ENCODE assay signal across 10 mouse cellular contexts in the genomic region with DNA sequence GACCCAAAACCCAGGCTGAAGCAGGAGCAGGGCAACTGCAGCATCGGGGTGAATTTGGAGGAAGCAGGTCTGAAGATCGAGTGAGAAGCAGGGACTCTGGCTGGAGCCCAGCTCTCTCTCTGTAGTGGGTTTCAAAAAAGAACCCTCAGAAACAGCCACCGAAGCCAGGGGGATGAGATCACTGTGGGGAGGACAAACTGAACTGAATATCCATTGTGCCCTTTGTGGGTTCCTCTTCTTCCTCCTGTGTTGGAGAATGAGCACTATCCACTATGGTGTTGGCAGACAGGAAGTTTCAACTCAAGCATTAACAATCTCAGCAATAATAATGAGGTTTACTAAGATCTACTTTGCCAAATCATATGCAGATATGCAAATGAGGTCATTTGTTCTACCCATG. TPM values are rescaled to one million over a fixed set of nuclear protein-coding genes. Genes with fewer than 3 reads are reported as not detected.
A peak's percentile ranks its signal among the peaks of the same experiment; 100 is the strongest.
DNase-seq lines count a peak whose midpoint lies in the region; ATAC-seq lines count a peak whose summit lies in the region.
"Had no signal": no experiment of that assay in that cellular context is flagged by ENCODE, and none has a peak within 500 bp of the region (broad histone marks: within the 10 kb centered on the region; RNA-seq: fewer than 3 reads in every experiment).

No protein-coding gene starts in this region.

- ATAC-seq in embryonic facial prominence, embryonic 12.5 days (ENCODE audit: insufficient number of reproducible peaks, insufficient read depth, low FRiP score, low TSS enrichment): no peak
- peak; percentile 67 for ATAC-seq in CD4-positive, CD25-positive, alpha-beta regulatory T cell, adult 4 months
- no peak; the same call in 1 of the 2 replicates for ATAC-seq in forebrain, embryonic 12.5 days (ENCODE audit: low FRiP score)
- no peak for ATAC-seq in midbrain, embryonic 11.5 days (ENCODE audit: low FRiP score)
- ATAC-seq in liver, embryonic 11.5 days (replicated peaks; ENCODE audit: low FRiP score): no peak

- no peak overlapping the region for H3K9ac ChIP-seq in embryonic facial prominence, embryonic 12.5 days
- H3K9ac ChIP-seq in forebrain, embryonic 12.5 days: no peak overlapping the region
- H3K9ac ChIP-seq in midbrain, embryonic 11.5 days (ENCODE audit: low read length): no peak overlapping the region
- H3K9ac ChIP-seq in liver, embryonic 11.5 days (ENCODE audit: low read depth, low read length): no peak overlapping the region

- H3K4me1 ChIP-seq in embryonic facial prominence, embryonic 12.5 days: peaks cover 33% of the 10 kb centered on the region
- peaks cover 36% of the 10 kb centered on the region for H3K4me1 ChIP-seq in embryonic facial prominence, embryonic 10.5 days
- peaks cover 57% of the 10 kb centered on the region for H3K4me1 ChIP-seq in forebrain, embryonic 12.5 days
- peaks cover 24% of the 10 kb centered on the region for H3K4me1 ChIP-seq in midbrain, embryonic 11.5 days (ENCODE audit: control insufficient read depth, insufficient read depth, low read length)
- no peaks in the 10 kb centered on the region for H3K4me1 ChIP-seq in liver, embryonic 11.5 days (replicated peaks; ENCODE audit: control insufficient read depth, insufficient read depth, low read length)

- no peak overlapping the region for H3K27ac ChIP-seq in embryonic facial prominence, embryonic 12.5 days
- H3K27ac ChIP-seq in embryonic facial prominence, embryonic 10.5 days (replicated peaks): no peak overlapping the region
- H3K27ac ChIP-seq in forebrain, embryonic 12.5 days: peak overlapping the region; percentile 63
- no peak overlapping the region for H3K27ac ChIP-seq in midbrain, embryonic 11.5 days (ENCODE audit: low read depth, low read length)
- no peak overlapping the region for H3K27ac ChIP-seq in liver, embryonic 11.5 days (ENCODE audit: low read depth, low read length)

- 58% methylated on average over 3 of the region's 3 CpGs for WGBS in embryonic facial prominence, embryonic 12.5 days
- 63% methylated on average over 3 of the region's 3 CpGs for WGBS in embryonic facial prominence, embryonic 10.5 days
- WGBS in forebrain, embryonic 12.5 days: 38% methylated on average over 3 of the region's 3 CpGs
- 52% methylated on average over 3 of the region's 3 CpGs for WGBS in midbrain, embryonic 11.5 days
- 52% methylated on average over 3 of the region's 3 CpGs for WGBS in liver, embryonic 11.5 days

- H3K4me3 ChIP-seq in embryonic facial prominence, embryonic 12.5 days: no peak overlapping the region
- no peak overlapping the region for H3K4me3 ChIP-seq in embryonic facial prominence, embryonic 10.5 days
- peak overlapping the region; percentile 33; the same call in 1 of the 2 replicates for H3K4me3 ChIP-seq in forebrain, embryonic 12.5 days (replicated peaks)
- no peak overlapping the region for H3K4me3 ChIP-seq in midbrain, embryonic 11.5 days (ENCODE audit: low read depth, low read length)
- no peak overlapping the region for H3K4me3 ChIP-seq in liver, embryonic 11.5 days (ENCODE audit: low read depth, low read length)

- peaks cover 18% of the 10 kb centered on the region for H3K36me3 ChIP-seq in embryonic facial prominence, embryonic 12.5 days
- H3K36me3 ChIP-seq in embryonic facial prominence, embryonic 10.5 days (replicated peaks): peaks cover 46% of the 10 kb centered on the region
- peaks cover 28% of the 10 kb centered on the region for H3K36me3 ChIP-seq in forebrain, embryonic 12.5 days (replicated peaks)
- H3K36me3 ChIP-seq in midbrain, embryonic 11.5 days (ENCODE audit: control insufficient read depth, insufficient read depth, low read length): peaks cover 6% of the 10 kb centered on the region
- no peaks in the 10 kb centered on the region for H3K36me3 ChIP-seq in liver, embryonic 11.5 days (ENCODE audit: control insufficient read depth, insufficient read depth, low read length)

- DNase-seq in embryonic facial prominence, embryonic 10.5 days (ENCODE audit: low spot score): no peak
- peak; percentile 76 for DNase-seq in midbrain, embryonic 11.5 days (ENCODE audit: low spot score, missing footprints)
- DNase-seq in liver, embryonic 11.5 days (ENCODE audit: low spot score): no peak
- DNase-seq in kidney, adult 18-20 months: no peak
- no peak for DNase-seq in thymus, postnatal 14 days
- DNase-seq: cerebellum, adult 9-11 months; gastrocnemius, postnatal 25 days had no signal

- H3K27me3 ChIP-seq in embryonic facial prominence, embryonic 12.5 days: no peaks in the 10 kb centered on the region
- no peaks in the 10 kb centered on the region for H3K27me3 ChIP-seq in embryonic facial prominence, embryonic 10.5 days (replicated peaks; ENCODE audit: low read depth, poor library complexity, severe bottlenecking)
- H3K27me3 ChIP-seq in forebrain, embryonic 12.5 days: no peaks in the 10 kb centered on the region
- H3K27me3 ChIP-seq in midbrain, embryonic 11.5 days (ENCODE audit: control insufficient read depth, insufficient read depth, low read length): no peaks in the 10 kb centered on the region
- H3K27me3 ChIP-seq in liver, embryonic 11.5 days (replicated peaks; ENCODE audit: control insufficient read depth, insufficient read depth, low read length): no peaks in the 10 kb centered on the region

- H3K4me2 ChIP-seq in embryonic facial prominence, embryonic 12.5 days (replicated peaks): 0 out of 2 replicates have a peak overlapping the region, but pooled peaks have one; percentile 7
- peak overlapping the region; percentile 83 for H3K4me2 ChIP-seq in forebrain, embryonic 12.5 days
- H3K4me2 ChIP-seq in midbrain, embryonic 11.5 days: 0 out of 2 replicates have a peak overlapping the region, but pooled peaks have one; percentile 11
- H3K4me2 ChIP-seq in liver, embryonic 11.5 days: no peak overlapping the region

- no peaks in the 10 kb centered on the region for H3K9me3 ChIP-seq in embryonic facial prominence, embryonic 12.5 days
- peaks cover 6% of the 10 kb centered on the region for H3K9me3 ChIP-seq in embryonic facial prominence, embryonic 10.5 days
- H3K9me3 ChIP-seq in forebrain, embryonic 12.5 days: peaks cover 6% of the 10 kb centered on the region; the same call in 1 of the 2 replicates
- H3K9me3 ChIP-seq in midbrain, embryonic 11.5 days (ENCODE audit: control insufficient read depth, low read length): no peaks in the 10 kb centered on the region
- H3K9me3 ChIP-seq in liver, embryonic 11.5 days (ENCODE audit: control insufficient read depth, low read length): no peaks in the 10 kb centered on the region

RNA-seq across cellular contexts. Expression of a gene that starts 7.1 kb away (rescaled TPM):
- polyA plus RNA-seq in embryonic facial prominence, embryonic 12.5 days (2016; fragmentation: Nextera tagmentation; extraction: Ambion mirVana): 26.1 and 28.1 TPM in 2 replicates
- 18.4 and 20.5 TPM in 2 replicates for polyA plus RNA-seq in embryonic facial prominence, embryonic 10.5 days (2016; fragmentation: Nextera tagmentation; extraction: Ambion mirVana)
- polyA plus RNA-seq in CD4-positive, CD25-positive, alpha-beta regulatory T cell, adult 4 months (2017; shearing (Covaris generic)): 1 to 10 TPM; 2.6 to 3.3 TPM
- polyA plus RNA-seq in forebrain, embryonic 12.5 days (2016; fragmentation: Nextera tagmentation; extraction: Ambion mirVana): 54.0 and 63.5 TPM in 2 replicates
- 24.0 and 25.7 TPM in 2 replicates for polyA plus RNA-seq in midbrain, embryonic 11.5 days (2014; fragmentation: Nextera tagmentation; extraction: Ambion mirVana)
- 3.5 and 4.8 TPM in 2 replicates for polyA plus RNA-seq in liver, embryonic 11.5 days (2014; fragmentation: Nextera tagmentation; extraction: Ambion mirVana)

RNA-seq across cellular contexts. Expression of a gene that starts 54.7 kb away (rescaled TPM):
- polyA plus RNA-seq in embryonic facial prominence, embryonic 12.5 days (2016; fragmentation: Nextera tagmentation; extraction: Ambion mirVana): 19.6 and 19.9 TPM in 2 replicates
- 17.3 and 17.9 TPM in 2 replicates for polyA plus RNA-seq in embryonic facial prominence, embryonic 10.5 days (2016; fragmentation: Nextera tagmentation; extraction: Ambion mirVana)
- 10 to 100 TPM; 55.6 to 64.8 TPM for polyA plus RNA-seq in CD4-positive, CD25-positive, alpha-beta regulatory T cell, adult 4 months (2017; shearing (Covaris generic))
- 19.6 and 20.7 TPM in 2 replicates for polyA plus RNA-seq in forebrain, embryonic 12.5 days (2016; fragmentation: Nextera tagmentation; extraction: Ambion mirVana)
- 13.8 and 17.1 TPM in 2 replicates for polyA plus RNA-seq in midbrain, embryonic 11.5 days (2014; fragmentation: Nextera tagmentation; extraction: Ambion mirVana)
- 21.4 and 23.4 TPM in 2 replicates for polyA plus RNA-seq in liver, embryonic 11.5 days (2014; fragmentation: Nextera tagmentation; extraction: Ambion mirVana)
